Mouse (Mus musculus) hindbrain, embryonic 16.5 days (tissue): ENCODE results near the gene Trpv1. TPM values are rescaled to one million over a fixed set of nuclear protein-coding genes. Genes with fewer than 3 reads are reported as not detected.

Experiments
- ATAC-seq: fragments of 200-750 bp; cut with Nextera tagmentation; 2 replicates; pipeline ENCODE4 v1.8.0; 2017; ENCODE audit warnings: moderate TSS enrichment, moderate library complexity
- H3K27ac ChIP-seq: fragments of 300-500 bp; sonication (generic); 2 replicates; pipeline ENCODE4 v1.5.1; 2014; ENCODE audit warnings: low read depth, mild to moderate bottlenecking, control low read depth, low read length, moderate library complexity
- H3K27me3 ChIP-seq: fragments of 300-500 bp; sonication (generic); replicated peaks from 2 replicates; pipeline ENCODE4 v1.6.1; 2014; ENCODE audit warnings: low read length; ENCODE audit not compliant: control insufficient read depth, insufficient read depth
- H3K36me3 ChIP-seq: fragments of 300-500 bp; sonication (generic); 2 replicates; pipeline ENCODE4 v1.6.1; 2014; ENCODE audit warnings: mild to moderate bottlenecking, low read length, moderate library complexity, mixed read lengths; ENCODE audit not compliant: control insufficient read depth, insufficient read depth
- H3K4me1 ChIP-seq: fragments of 300-500 bp; sonication (generic); 2 replicates; pipeline ENCODE4 v1.6.1; 2014; ENCODE audit warnings: low read depth, low read length; ENCODE audit not compliant: control insufficient read depth, insufficient read depth
- H3K4me2 ChIP-seq: fragments of 300-500 bp; sonication (generic); 2 replicates; pipeline ENCODE4 v1.6.1; 2014; ENCODE audit warnings: mild to moderate bottlenecking, low read length, control low read depth, moderate library complexity
- H3K4me3 ChIP-seq: fragments of 300-500 bp; sonication (generic); 2 replicates; pipeline ENCODE4 v1.5.1; 2014; ENCODE audit warnings: mild to moderate bottlenecking, low read length, control low read depth, moderate library complexity
- H3K9ac ChIP-seq: fragments of 300-500 bp; sonication (generic); 2 replicates; pipeline ENCODE4 v1.6.1; 2014; ENCODE audit warnings: low read depth, mild to moderate bottlenecking, control low read depth, low read length, moderate library complexity
- H3K9me3 ChIP-seq: fragments of 300-500 bp; sonication (generic); 2 replicates; pipeline ENCODE4 v1.6.1; 2014; ENCODE audit warnings: mild to moderate bottlenecking, low read length, moderate library complexity; ENCODE audit not compliant: control insufficient read depth
- WGBS: fragments of 180-500 bp; shearing (Covaris S2); extraction: QIAGEN DNeasy Blood & Tissue Kit; methylation state at CpG from one replicate; pipeline ENCODE4 v1.1.7; 2014; 5-methylcytosine and 5-hydroxymethylcytosine counted together
- polyA plus RNA-seq: library from polyadenylated mRNA; unstranded; fragments of >200 nt; fragmentation: Nextera tagmentation; extraction: Ambion mirVana; gene quantifications from 2 replicates; pipeline ENCODE4 v1.2.1, GENCODE M21; 2015

Trpv1 gene
- polyA plus RNA-seq, 1 experiment from 2014 or later: 0.40 TPM

DNA sequence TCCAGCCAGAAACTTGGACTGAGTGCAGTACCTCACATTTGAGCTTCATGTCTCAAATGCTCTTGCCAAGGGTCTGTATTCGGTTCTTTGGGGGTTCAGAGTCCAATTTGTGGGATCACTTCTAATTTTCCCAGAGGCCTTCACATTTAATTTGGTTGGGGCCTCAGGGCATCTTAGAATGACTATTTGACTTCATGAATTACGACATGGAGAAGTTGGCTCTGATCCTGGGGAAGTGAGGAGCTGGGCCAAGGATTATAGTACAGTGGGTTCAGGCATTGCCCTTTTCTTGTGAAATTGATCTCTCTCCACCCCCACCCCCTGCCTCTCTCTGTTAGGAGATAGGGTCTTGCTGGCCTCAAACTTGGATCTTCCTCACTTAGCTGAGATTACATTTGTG, 33.1 kb upstream of the Trpv1 start:
- H3K27ac ChIP-seq: no peak overlapping the region
- WGBS: 59% methylated on average over 2 of the region's 2 CpGs
- peaks cover 13% of the 10 kb centered on the region for H3K4me1 ChIP-seq
- H3K27me3 ChIP-seq: no peaks in the 10 kb centered on the region
- H3K9ac ChIP-seq: no peak overlapping the region
- no peaks in the 10 kb centered on the region for H3K36me3 ChIP-seq
- H3K4me3 ChIP-seq: no peak overlapping the region
- H3K4me2 ChIP-seq: no peak overlapping the region
- no peak for ATAC-seq
- no peaks in the 10 kb centered on the region for H3K9me3 ChIP-seq

DNA sequence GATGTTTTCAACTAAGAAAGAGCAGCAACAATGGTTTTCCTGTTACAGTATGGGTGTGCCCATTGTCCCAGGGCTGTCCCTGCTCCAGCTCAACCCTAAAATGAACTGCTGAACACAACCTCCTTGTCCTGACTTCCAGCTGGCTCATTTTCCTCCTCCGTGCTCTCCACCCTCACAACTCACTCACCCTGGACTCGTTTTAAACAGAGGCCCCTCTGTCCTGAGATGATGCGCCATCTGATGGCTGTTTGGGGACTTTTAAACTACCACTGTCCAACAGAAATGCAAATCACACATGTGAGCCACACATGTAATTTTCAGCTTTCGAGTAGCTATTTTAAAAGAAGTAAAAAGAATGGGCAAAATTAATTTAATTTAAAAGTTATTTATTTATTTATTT, 32.5 kb upstream of the Trpv1 start:
- H3K9ac ChIP-seq: no peak overlapping the region
- ATAC-seq: no peak
- no peak overlapping the region for H3K27ac ChIP-seq
- no peaks in the 10 kb centered on the region for H3K9me3 ChIP-seq
- no peaks in the 10 kb centered on the region for H3K36me3 ChIP-seq
- H3K27me3 ChIP-seq: no peaks in the 10 kb centered on the region
- no peak overlapping the region for H3K4me2 ChIP-seq
- H3K4me1 ChIP-seq: peaks cover 13% of the 10 kb centered on the region
- no peak overlapping the region for H3K4me3 ChIP-seq
- 38% methylated on average over 4 of the region's 4 CpGs for WGBS

GRCm38 (mm10) chr11:73203895-73204294, 30.2 kb upstream of the Trpv1 start:
- no peak for ATAC-seq
- Histone ChIP-seq H3K27ac (no peak overlapping the region), H3K9me3 (no peaks in the 10 kb centered on the region), H3K27me3 (no peaks in the 10 kb centered on the region), H3K4me1 (peaks cover 5% of the 10 kb centered on the region; the same call in 1 of the 2 replicates), H3K9ac (no peak overlapping the region), H3K36me3 (no peaks in the 10 kb centered on the region), H3K4me2 (no peak overlapping the region), H3K4me3 (no peak overlapping the region)
- WGBS: 86% methylated on average over 8 of the region's 8 CpGs

GRCm38 (mm10) chr11:73205194-73205593, 28.9 kb upstream of the Trpv1 start:
- H3K4me2 ChIP-seq: no peak overlapping the region
- H3K27ac ChIP-seq: no peak overlapping the region
- H3K27me3 ChIP-seq: no peaks in the 10 kb centered on the region
- H3K4me3 ChIP-seq: no peak overlapping the region
- no peak overlapping the region for H3K9ac ChIP-seq
- no peaks in the 10 kb centered on the region for H3K36me3 ChIP-seq
- no peaks in the 10 kb centered on the region for H3K9me3 ChIP-seq
- whole genome bisulfite sequencing: 76% methylated on average over 7 of the region's 7 CpGs
- H3K4me1 ChIP-seq: peaks cover under 1% of the 10 kb centered on the region; the same call in 1 of the 2 replicates
- ATAC-seq: no peak

DNA sequence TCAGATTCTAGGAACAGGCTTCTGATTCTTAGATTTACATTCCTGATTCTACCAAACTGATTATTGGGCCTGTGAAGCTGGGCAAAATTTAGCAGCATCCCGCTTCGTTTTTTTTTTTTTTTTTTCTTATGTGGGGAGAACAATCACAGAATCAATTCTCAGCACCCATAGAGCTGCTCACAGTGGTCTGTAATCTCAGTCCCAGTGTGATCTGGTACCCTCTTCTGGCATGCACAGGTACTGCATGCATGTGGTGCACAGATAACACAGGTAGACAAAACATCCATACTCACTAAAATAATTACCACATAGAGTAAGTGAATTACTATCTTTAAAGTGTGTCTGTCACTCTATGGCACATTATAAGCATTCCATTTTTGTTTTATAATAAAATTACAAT, 26.5 kb upstream of the Trpv1 start:
- 89% methylated on average over 2 of the region's 2 CpGs for WGBS
- Histone ChIP-seq H3K27ac (no peak overlapping the region), H3K36me3 (no peaks in the 10 kb centered on the region), H3K9ac (no peak overlapping the region), H3K27me3 (no peaks in the 10 kb centered on the region), H3K4me1 (no peaks in the 10 kb centered on the region), H3K9me3 (no peaks in the 10 kb centered on the region), H3K4me2 (no peak overlapping the region), H3K4me3 (no peak overlapping the region)
- ATAC-seq: no peak

GRCm38 (mm10) chr11:73213956-73214355, 20.1 kb upstream of the Trpv1 start:
- H3K27ac ChIP-seq: no peak overlapping the region
- 69% methylated on average over 3 of the region's 3 CpGs for WGBS

DNA sequence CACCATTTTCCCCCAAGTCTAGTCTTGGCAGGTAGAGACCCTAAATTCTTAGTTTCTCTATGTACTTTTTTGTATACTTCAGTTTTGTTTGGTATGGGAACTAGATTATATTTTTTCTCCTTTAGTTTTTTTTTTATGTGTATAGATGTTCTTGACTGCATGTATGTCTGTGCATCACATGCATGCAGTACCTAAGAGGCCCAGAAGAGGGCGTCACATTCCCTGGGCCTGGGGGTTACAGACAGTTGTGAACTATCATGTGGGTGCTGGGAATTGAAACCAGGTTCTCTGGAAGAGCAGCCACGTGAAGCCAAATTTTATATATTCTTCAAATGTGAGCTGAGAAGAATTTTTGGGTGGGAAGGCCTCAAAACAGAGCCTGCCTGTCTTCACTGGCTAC, 14.4 kb upstream of the Trpv1 start:
- WGBS: 61% methylated on average over 2 of the region's 2 CpGs
- Histone ChIP-seq H3K9ac (no peak overlapping the region), H3K27ac (no peak overlapping the region), H3K4me1 (no peaks in the 10 kb centered on the region), H3K4me2 (no peak overlapping the region), H3K4me3 (no peak overlapping the region), H3K27me3 (no peaks in the 10 kb centered on the region), H3K9me3 (no peaks in the 10 kb centered on the region), H3K36me3 (no peaks in the 10 kb centered on the region)
- ATAC-seq: no peak

More at GRCm38 (mm10) chr11:73213956-73214355, 20.1 kb upstream of the Trpv1 start:
- ATAC-seq: no peak
- no peaks in the 10 kb centered on the region for H3K27me3 ChIP-seq
- H3K4me2 ChIP-seq: no peak overlapping the region
- H3K4me1 ChIP-seq: no peaks in the 10 kb centered on the region
- no peak overlapping the region for H3K4me3 ChIP-seq
- H3K36me3 ChIP-seq: no peaks in the 10 kb centered on the region
- H3K9ac ChIP-seq: no peak overlapping the region
- H3K9me3 ChIP-seq: no peaks in the 10 kb centered on the region

- no peak for ATAC-seq
- Histone ChIP-seq H3K4me2 (no peak overlapping the region), H3K9ac (no peak overlapping the region), H3K4me1 (no peaks in the 10 kb centered on the region), H3K27ac (no peak overlapping the region), H3K9me3 (no peaks in the 10 kb centered on the region), H3K27me3 (no peaks in the 10 kb centered on the region), H3K4me3 (no peak overlapping the region), H3K36me3 (no peaks in the 10 kb centered on the region)
- 95% methylated on average over 1 of the region's 1 CpGs for WGBS
Measured at GRCm38 (mm10) chr11:73220651-73221050, 13.4 kb upstream of the Trpv1 start.

GRCm38 (mm10) chr11:73222846-73223245, 11.2 kb upstream of the Trpv1 start:
- Histone ChIP-seq H3K4me1 (no peaks in the 10 kb centered on the region), H3K9ac (no peak overlapping the region), H3K27me3 (no peaks in the 10 kb centered on the region), H3K4me2 (no peak overlapping the region), H3K36me3 (no peaks in the 10 kb centered on the region), H3K27ac (no peak overlapping the region), H3K9me3 (no peaks in the 10 kb centered on the region), H3K4me3 (no peak overlapping the region)
- no peak for ATAC-seq
- 53% methylated on average over 5 of the region's 5 CpGs for WGBS

DNA sequence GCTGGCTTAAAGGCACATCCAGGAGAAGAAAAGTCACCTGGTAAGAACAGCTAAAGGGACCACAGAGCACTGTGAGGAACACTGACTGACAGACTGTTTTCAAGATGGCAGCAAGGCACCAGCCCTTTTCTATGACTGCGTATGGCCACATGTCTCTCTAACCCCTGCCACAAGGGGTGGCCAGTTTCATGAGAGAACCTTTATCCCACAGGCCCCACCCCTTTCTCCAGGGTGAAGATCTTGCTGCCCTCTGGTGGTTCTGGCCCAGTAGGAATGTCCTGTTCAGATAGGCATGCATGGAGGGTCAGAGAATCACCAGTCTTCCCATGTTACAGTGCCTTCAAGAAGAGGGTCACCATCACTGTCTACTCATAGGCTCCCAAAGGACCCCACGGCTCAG, 10.1 kb upstream of the Trpv1 start:
- no peaks in the 10 kb centered on the region for H3K4me1 ChIP-seq
- H3K9me3 ChIP-seq: peaks cover 2% of the 10 kb centered on the region
- WGBS: 74% methylated on average over 2 of the region's 2 CpGs
- H3K27me3 ChIP-seq: no peaks in the 10 kb centered on the region
- H3K4me3 ChIP-seq: no peak overlapping the region
- H3K36me3 ChIP-seq: no peaks in the 10 kb centered on the region
- H3K27ac ChIP-seq: no peak overlapping the region
- no peak overlapping the region for H3K9ac ChIP-seq
- no peak overlapping the region for H3K4me2 ChIP-seq
- ATAC-seq: no peak
